Mouse (Mus musculus) limb, embryonic 15.5 days (tissue): Measurements from ENCODE around the gene Hcls1. TPM values are rescaled to one million over a fixed set of nuclear protein-coding genes. Genes with fewer than 3 reads are reported as not detected.

ENCODE experiments used
- ATAC-seq: fragments of 200-750 bp; cut with Nextera tagmentation; 2 replicates; pipeline ENCODE4 v1.8.0; 2017; ENCODE audit warnings: low read depth, moderate TSS enrichment; ENCODE audit not compliant: insufficient number of reproducible peaks, low FRiP score, low TSS enrichment
- H3K27ac ChIP-seq: fragments of 300-500 bp; sonication (generic); 2 replicates; pipeline ENCODE4 v1.5.1; 2015; ENCODE audit warnings: moderate library complexity, mild to moderate bottlenecking, inconsistent platforms
- H3K27me3 ChIP-seq: fragments of 300-500 bp; sonication (generic); 2 replicates; pipeline ENCODE4 v1.6.1; 2015; ENCODE audit warnings: inconsistent platforms
- H3K36me3 ChIP-seq: fragments of 300-500 bp; sonication (generic); 2 replicates; pipeline ENCODE4 v1.6.1; 2015; ENCODE audit warnings: inconsistent platforms
- H3K4me1 ChIP-seq: fragments of 300-500 bp; sonication (generic); 2 replicates; pipeline ENCODE4 v1.6.1; 2015; ENCODE audit warnings: inconsistent platforms
- H3K4me2 ChIP-seq: fragments of 300-500 bp; sonication (generic); 2 replicates; pipeline ENCODE4 v1.6.1; 2015; ENCODE audit warnings: mild to moderate bottlenecking, inconsistent platforms
- H3K4me3 ChIP-seq: fragments of 300-500 bp; sonication (generic); 2 replicates; pipeline ENCODE4 v1.5.1; 2015; ENCODE audit warnings: mild to moderate bottlenecking, inconsistent platforms
- H3K9ac ChIP-seq: fragments of 300-500 bp; sonication (generic); 2 replicates; pipeline ENCODE4 v1.6.1; 2015; ENCODE audit warnings: inconsistent platforms
- H3K9me3 ChIP-seq: fragments of 300-500 bp; sonication (generic); 2 replicates; pipeline ENCODE4 v1.6.1; 2016; ENCODE audit warnings: inconsistent platforms
- WGBS: fragments of 180-500 bp; shearing (Covaris S2); methylation state at CpG from one replicate; pipeline ENCODE4 v1.1.7; 2015; 5-methylcytosine and 5-hydroxymethylcytosine counted together
- polyA plus RNA-seq: library from polyadenylated mRNA; unstranded; fragments of >200 nt; fragmentation: Nextera tagmentation; extraction: Ambion mirVana; gene quantifications from 2 replicates; pipeline ENCODE4 v1.2.1, GENCODE M21; 2015

The Hcls1 gene
- polyA plus RNA-seq, 1 experiment from 2014 or later: 7.6 TPM

DNA sequence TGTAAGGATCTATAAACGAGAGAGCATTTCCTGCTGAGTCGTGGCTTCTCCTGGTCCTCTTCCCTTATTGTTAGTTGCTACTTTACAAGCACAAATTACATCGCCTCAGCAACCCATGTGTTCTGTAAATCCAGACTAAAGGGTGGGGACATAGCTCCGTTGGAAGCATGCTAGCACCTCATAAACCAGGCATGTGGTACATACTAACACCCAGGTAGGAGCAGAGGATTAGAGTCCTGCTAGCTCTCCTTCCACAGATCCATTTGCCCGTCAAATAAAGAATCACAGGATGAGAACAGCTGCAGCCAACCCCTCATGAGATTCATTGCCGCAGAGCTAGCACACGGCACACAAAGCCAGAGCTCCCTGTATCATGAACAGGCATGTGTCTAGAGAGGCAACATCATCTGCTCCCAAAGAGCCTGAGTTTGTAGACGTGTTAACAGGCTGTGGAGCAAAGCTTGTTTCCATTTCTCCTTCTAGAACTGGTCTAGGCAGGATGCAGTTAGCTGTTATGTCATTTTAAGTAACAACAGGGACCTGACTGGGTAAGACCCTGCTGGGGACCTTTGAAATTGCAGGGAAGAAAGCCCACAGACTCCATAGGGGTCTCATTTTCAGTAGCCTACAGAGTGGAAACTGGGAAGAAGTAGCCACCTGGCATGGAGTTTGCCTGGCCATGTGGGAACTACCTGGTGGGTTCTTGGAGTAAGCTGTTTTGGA is 15.0 kb downstream of the Hcls1 start:
- Histone ChIP-seq H3K27me3 (no peaks in the 10 kb centered on the region), H3K9ac (no peak overlapping the region), H3K4me3 (no peak overlapping the region), H3K4me2 (no peak overlapping the region), H3K36me3 (no peaks in the 10 kb centered on the region), H3K27ac (no peak overlapping the region), H3K9me3 (no peaks in the 10 kb centered on the region), H3K4me1 (no peaks in the 10 kb centered on the region)
- WGBS: 26% methylated on average over 8 of the region's 8 CpGs
- ATAC-seq: no peak

DNA sequence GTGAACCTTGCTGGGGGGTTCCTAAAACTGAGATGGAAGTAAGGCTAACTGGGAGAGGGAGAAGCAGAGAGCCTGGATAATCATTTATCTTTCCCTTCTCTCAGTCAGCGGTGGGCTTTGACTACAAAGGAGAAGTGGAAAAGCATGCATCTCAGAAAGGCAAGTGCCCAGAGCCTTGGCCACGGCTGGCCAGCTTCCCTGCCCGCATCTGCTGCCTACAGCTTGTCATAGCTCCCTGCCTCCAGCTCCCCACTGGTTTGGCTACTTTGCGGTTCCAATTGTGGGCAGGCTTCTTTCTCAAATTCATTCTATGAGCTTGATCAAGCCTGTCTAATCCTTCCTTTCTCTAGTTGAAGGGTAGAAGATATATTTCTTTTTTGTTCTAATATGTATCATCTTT is 16.2 kb downstream of the Hcls1 start:
- H3K27ac ChIP-seq: no peak overlapping the region
- no peaks in the 10 kb centered on the region for H3K36me3 ChIP-seq
- H3K27me3 ChIP-seq: no peaks in the 10 kb centered on the region
- no peak overlapping the region for H3K4me3 ChIP-seq
- no peaks in the 10 kb centered on the region for H3K9me3 ChIP-seq
- no peaks in the 10 kb centered on the region for H3K4me1 ChIP-seq
- ATAC-seq: no peak
- 51% methylated on average over 4 of the region's 4 CpGs for WGBS
- H3K4me2 ChIP-seq: no peak overlapping the region
- H3K9ac ChIP-seq: no peak overlapping the region

DNA sequence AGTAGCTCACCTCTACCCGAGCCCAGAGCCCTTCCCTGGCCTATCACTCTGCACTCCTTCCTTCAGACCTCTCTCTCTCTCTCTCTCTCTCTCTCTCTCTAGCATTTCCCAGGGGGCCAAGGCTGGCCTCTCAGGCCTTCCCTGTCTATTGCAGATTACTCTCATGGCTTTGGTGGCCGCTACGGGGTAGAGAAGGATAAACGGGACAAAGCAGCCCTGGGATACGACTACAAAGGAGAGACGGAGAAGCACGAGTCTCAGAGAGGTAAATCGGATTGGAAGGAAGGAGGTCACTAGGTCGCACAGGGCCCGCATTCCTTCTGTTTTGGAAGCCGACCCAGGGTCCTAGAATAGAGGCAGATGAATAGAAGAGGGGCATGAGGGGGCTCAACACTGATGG is 20.3 kb downstream of the Hcls1 start:
- WGBS: 78% methylated on average over 11 of the region's 11 CpGs
- ATAC-seq: no peak

DNA sequence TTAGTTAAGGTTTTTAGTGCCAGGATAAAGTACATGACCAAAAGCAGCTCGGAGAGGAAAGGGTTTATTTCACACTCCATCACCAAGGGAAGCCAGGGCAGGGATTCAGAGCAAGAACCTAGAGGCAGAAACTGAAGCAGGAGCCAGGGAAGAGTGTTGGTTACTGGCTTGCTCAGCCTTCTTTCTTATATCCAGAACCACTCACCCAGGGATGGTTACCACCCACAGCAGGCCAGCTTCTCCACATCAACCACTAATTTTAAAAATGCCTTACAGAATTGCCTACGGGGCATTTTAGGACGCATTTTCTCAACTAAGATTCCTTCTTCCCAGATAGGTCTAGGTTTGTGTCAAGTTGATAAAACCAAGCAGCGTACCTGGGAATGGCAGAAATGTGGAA is 28.6 kb downstream of the Hcls1 start:
- no peaks in the 10 kb centered on the region for H3K9me3 ChIP-seq
- 0 out of 2 replicates have a peak, but pooled peaks cover 2% of the 10 kb centered on the region for H3K4me1 ChIP-seq
- H3K27ac ChIP-seq: no peak overlapping the region
- 81% methylated on average over 4 of the region's 4 CpGs for WGBS
- H3K27me3 ChIP-seq: no peaks in the 10 kb centered on the region
- no peak overlapping the region for H3K4me2 ChIP-seq
- H3K36me3 ChIP-seq: no peaks in the 10 kb centered on the region
- ATAC-seq: no peak
- H3K9ac ChIP-seq: no peak overlapping the region
- no peak overlapping the region for H3K4me3 ChIP-seq

More for the DNA sequence above, 20.3 kb downstream of the Hcls1 start:
- H3K9ac ChIP-seq: no peak overlapping the region
- no peaks in the 10 kb centered on the region for H3K4me1 ChIP-seq
- H3K36me3 ChIP-seq: no peaks in the 10 kb centered on the region
- H3K9me3 ChIP-seq: no peaks in the 10 kb centered on the region
- no peak overlapping the region for H3K27ac ChIP-seq
- no peaks in the 10 kb centered on the region for H3K27me3 ChIP-seq
- H3K4me3 ChIP-seq: no peak overlapping the region
- H3K4me2 ChIP-seq: no peak overlapping the region

DNA sequence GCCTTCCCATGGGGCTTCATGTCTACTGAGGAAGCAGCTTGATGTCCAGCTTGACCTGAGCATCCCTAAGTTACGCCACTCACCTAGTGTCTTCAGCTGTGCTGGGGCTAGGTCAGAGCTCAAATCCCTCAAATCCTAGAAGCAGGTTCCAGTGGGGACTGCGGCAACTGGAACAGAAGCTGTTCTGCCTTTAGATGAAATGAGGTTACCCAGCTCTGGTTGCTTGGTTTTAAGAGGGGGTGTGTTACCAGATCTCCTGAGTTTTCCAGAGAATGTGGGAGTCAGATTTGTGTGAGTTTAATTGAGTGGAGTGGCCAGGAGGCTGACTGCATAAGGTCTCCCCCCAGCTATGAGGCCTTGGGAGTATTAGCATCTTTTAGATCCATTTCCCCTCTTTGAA is 44.3 kb downstream of the Hcls1 start:
- Histone ChIP-seq H3K27me3 (no peaks in the 10 kb centered on the region), H3K4me1 (no peaks in the 10 kb centered on the region), H3K4me3 (no peak overlapping the region), H3K9ac (no peak overlapping the region), H3K36me3 (no peaks in the 10 kb centered on the region), H3K4me2 (no peak overlapping the region), H3K9me3 (no peaks in the 10 kb centered on the region), H3K27ac (no peak overlapping the region)
- no peak for ATAC-seq
- 82% methylated on average over 2 of the region's 2 CpGs for WGBS

DNA sequence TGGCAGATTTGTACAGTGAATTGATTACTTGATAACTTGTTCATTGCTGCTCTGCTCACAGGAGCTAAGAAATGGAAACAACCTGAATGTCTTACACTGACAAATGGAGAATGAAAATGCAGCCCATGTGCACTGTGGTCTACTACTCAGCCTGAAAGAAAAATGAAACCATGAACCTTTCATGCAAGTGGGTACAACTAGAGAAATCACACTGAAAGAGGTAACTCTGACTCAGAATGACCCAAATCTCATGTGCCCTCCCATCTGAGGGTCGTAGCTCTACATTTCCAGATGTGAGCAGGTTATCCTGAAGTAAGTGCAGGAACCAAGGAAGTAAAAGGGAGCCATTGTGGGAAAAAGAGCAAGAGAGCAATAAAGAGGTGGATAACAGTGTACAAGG is 49.0 kb downstream of the Hcls1 start:
- 61% methylated on average over 1 of the region's 1 CpGs for WGBS
- no peak overlapping the region for H3K4me3 ChIP-seq
- no peak overlapping the region for H3K27ac ChIP-seq
- H3K9me3 ChIP-seq: no peaks in the 10 kb centered on the region
- H3K4me1 ChIP-seq: no peaks in the 10 kb centered on the region
- H3K4me2 ChIP-seq: no peak overlapping the region
- no peak overlapping the region for H3K9ac ChIP-seq
- H3K27me3 ChIP-seq: no peaks in the 10 kb centered on the region
- ATAC-seq: no peak
- H3K36me3 ChIP-seq: no peaks in the 10 kb centered on the region

DNA sequence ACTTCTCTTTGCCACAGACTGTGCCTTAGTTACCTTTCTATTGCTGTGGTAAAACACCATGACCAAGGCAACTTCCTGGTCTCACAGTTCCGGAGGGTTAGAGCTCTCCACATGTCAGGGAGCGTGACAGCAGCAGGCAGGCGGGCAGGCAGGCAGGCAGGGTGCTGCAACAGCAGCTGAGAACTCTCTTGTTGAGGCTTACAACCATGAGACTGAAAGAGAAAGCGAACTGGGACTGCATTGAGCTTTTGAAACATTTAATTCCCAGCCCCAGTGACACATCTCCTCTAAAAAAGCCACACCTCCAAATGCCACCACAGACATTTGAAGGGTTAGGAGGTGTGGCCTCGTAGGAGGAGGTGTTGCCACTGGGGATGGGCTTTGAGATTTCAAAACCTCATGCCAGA is 50.9 kb downstream of the Hcls1 start:
- Histone ChIP-seq H3K4me3 (no peak overlapping the region), H3K9me3 (no peaks in the 10 kb centered on the region), H3K27me3 (no peaks in the 10 kb centered on the region), H3K4me1 (no peaks in the 10 kb centered on the region), H3K36me3 (no peaks in the 10 kb centered on the region), H3K9ac (no peak overlapping the region), H3K27ac (no peak overlapping the region), H3K4me2 (no peak overlapping the region)
- WGBS: 68% methylated on average over 5 of the region's 5 CpGs
- ATAC-seq: no peak

DNA sequence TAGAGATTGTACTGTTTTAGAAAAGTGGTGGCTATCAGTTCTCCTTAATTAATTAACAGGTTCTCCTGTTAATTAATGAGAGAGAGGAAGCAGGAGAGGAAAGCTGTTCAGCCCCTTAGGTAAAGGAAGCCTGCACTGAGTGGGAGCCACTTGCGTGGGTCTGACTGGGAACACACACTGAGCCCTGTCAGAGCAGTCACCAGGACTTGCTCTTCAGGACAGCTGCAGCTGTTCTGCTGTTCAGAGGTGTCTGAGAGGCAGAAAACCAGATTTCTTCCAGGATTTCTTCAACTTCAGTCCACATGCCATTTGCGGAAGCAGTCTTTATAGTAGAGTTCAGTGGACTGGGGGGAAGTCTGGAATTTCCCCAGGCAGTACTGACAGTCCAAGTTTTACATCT is 52.6 kb downstream of the Hcls1 start:
- Histone ChIP-seq H3K4me3 (no peak overlapping the region), H3K36me3 (no peaks in the 10 kb centered on the region), H3K9me3 (no peaks in the 10 kb centered on the region), H3K4me1 (no peaks in the 10 kb centered on the region), H3K27me3 (no peaks in the 10 kb centered on the region), H3K9ac (no peak overlapping the region), H3K27ac (no peak overlapping the region), H3K4me2 (no peak overlapping the region)
- no peak for ATAC-seq
- 61% methylated on average over 2 of the region's 2 CpGs for WGBS

DNA sequence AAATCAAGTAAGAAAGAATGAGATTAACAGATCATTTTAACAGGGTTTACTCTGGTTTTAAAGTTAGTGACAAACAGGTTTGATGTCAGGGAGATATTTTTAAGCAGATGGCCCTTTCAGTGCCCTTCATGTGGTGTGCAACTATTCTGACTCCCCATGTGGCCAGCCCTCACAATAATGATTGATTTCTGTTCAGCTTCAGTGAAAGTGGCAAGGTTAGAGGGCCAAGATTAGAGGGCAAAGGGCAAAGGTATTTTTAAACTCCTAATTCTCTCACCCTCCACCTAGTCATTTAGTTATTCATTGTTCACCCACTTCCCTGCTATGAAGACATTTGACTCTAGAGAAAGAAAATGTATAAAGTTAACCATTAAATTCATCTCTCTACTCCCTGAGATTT is 53.3 kb downstream of the Hcls1 start:
- no peaks in the 10 kb centered on the region for H3K9me3 ChIP-seq
- H3K27me3 ChIP-seq: no peaks in the 10 kb centered on the region
- H3K4me1 ChIP-seq: no peaks in the 10 kb centered on the region
- no peak overlapping the region for H3K4me2 ChIP-seq
- no peak overlapping the region for H3K27ac ChIP-seq
- no peaks in the 10 kb centered on the region for H3K36me3 ChIP-seq
- H3K4me3 ChIP-seq: no peak overlapping the region
- no peak for ATAC-seq
- H3K9ac ChIP-seq: no peak overlapping the region

DNA sequence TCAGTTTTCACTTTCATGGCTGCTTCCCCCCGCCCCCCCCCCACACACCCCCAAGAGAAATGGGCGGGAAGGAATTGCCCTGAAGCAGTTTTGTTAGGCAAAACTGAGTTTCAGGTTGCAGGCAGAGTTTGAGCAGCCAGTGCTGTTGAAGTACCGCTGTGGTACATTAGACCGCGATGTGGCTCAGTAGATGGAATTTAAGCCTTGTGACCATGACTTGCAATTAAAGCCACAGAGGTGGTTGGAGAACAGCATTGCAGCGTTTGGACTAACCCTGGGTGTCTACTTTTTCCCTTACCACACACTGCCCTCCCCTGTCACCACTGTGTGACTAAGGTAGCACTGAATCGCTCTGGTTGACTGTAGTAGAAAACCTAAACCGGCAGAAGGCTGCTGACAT is 54.7 kb downstream of the Hcls1 start:
- no peak overlapping the region for H3K27ac ChIP-seq
- no peak overlapping the region for H3K4me3 ChIP-seq
- no peak for ATAC-seq
- H3K4me1 ChIP-seq: no peaks in the 10 kb centered on the region
- H3K27me3 ChIP-seq: no peaks in the 10 kb centered on the region
- H3K9ac ChIP-seq: no peak overlapping the region
- 47% methylated on average over 8 of the region's 8 CpGs for WGBS
- no peaks in the 10 kb centered on the region for H3K36me3 ChIP-seq
- H3K9me3 ChIP-seq: no peaks in the 10 kb centered on the region
- H3K4me2 ChIP-seq: no peak overlapping the region

DNA sequence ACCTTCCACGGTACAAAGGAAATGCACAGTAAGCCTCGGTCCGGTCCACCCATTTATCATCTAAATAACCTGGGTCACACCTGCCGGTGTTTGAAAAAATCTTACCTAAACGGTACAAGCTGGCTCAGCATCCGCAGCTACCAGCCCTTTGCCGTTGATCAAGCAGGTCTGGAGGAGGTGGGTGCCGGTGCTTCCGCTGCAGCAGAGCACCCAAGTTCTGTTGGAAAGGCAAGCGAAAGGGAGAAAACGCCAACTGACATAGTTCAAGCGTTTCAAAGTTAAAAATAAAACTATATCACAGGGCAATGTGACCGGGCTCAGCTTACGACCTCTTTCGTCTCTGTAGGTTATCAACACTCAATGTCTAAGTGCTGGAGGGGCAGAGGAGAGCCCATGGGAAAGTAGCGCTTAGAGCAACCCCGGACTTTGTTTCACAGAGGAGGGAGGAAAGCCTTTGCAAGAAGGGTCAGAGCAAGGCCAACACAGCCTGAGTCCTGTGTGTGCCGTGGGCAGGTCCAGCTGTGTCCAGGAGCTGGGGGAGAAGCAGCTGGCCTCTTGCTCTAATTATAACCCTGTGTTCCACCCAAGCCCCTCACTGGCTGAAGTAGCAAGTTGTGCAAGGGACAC is 55.3 kb downstream of the Hcls1 start, which contains the start of gene Fbxo40:
Gene Fbxo40 (minus strand): TSS at position 469 of the 627 bp plus-strand sequence.
- 48% methylated on average over 18 of the region's 18 CpGs for WGBS
- Histone ChIP-seq H3K4me1 (no peaks in the 10 kb centered on the region), H3K4me2 (no peak within 1 kb of the TSS), H3K4me3 (no peak within 1 kb of the TSS), H3K27me3 (no peaks in the 10 kb centered on the region), H3K9me3 (no peaks in the 10 kb centered on the region), H3K9ac (no peak within 1 kb of the TSS), H3K27ac (no peak within 1 kb of the TSS), H3K36me3 (no peaks in the 10 kb centered on the region)
- ATAC-seq: 0 out of 2 replicates have a peak, but pooled peaks have one; percentile 45

DNA sequence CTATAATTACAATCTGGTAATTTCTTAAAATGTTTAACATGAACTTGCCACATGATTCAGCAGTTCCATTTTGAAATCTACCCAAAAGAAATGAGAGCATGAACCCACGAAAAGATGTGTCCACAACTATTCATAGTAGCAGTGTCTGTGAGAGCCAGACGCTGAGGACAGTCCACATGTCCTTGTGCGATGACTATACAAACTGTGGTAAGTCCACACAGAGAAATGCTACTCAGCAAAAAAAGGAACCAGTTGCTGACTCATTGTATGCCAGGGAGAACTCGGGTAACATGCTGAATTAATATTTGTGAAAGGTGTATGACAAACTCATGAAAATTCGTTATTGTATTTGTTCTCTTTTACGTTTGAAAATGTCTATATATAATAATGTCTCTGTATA is 62.9 kb downstream of the Hcls1 start:
- H3K9me3 ChIP-seq: no peaks in the 10 kb centered on the region
- H3K27me3 ChIP-seq: no peaks in the 10 kb centered on the region
- WGBS: 78% methylated on average over 6 of the region's 6 CpGs
- H3K4me1 ChIP-seq: no peaks in the 10 kb centered on the region
- no peak overlapping the region for H3K9ac ChIP-seq
- no peak overlapping the region for H3K4me3 ChIP-seq
- H3K36me3 ChIP-seq: no peaks in the 10 kb centered on the region
- H3K27ac ChIP-seq: no peak overlapping the region
- no peak for ATAC-seq
- no peak overlapping the region for H3K4me2 ChIP-seq
